Mouse (Mus musculus) liver, embryonic 14.5 days (tissue): ENCODE measurements around the gene 4921539E11Rik.

Experiments
- CTCF ChIP-seq: IDR thresholded peaks from 2 replicates; pipeline ENCODE4 v1.5.1; 2016; ENCODE audit warnings: antibody characterized with exemption, low read depth, control low read depth
- EP300 ChIP-seq: IDR thresholded peaks from 2 replicates; pipeline ENCODE4 v1.6.1; 2016; ENCODE audit warnings: antibody characterized with exemption, low read depth

DNA sequence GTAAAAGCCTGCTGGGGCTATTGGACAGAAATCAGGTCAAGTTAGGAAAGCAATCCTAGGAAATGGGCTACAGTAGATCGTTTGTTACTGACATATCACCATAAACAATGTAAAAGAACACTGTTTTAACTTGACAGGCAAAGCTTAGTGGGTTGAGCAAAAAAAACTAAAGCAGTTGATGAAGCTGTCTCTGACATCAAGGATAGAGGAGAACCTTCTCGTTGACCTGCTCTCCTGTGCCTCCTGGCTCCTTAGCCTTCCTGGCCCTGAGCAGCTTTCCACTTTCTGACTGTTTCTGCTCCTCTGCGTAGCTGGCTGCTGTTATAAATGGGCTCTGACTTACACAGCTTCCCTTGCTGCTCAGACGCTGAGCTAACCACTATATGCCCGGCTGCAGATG lies 27.3 kb downstream of the 4921539E11Rik start:
- TF ChIP-seq CTCF: no peak
- no peak for TF ChIP-seq EP300
